ENCODE assay signal across 13 mouse cellular contexts in genomic region chr12:111851235-111851634, GRCm38 (mm10). TPM values are rescaled to one million over a fixed set of nuclear protein-coding genes. Genes with fewer than 3 reads are reported as not detected.
A peak's percentile ranks its signal among the peaks of the same experiment; 100 is the strongest.
DNase-seq lines count a peak whose midpoint lies in the region; ATAC-seq and TF ChIP-seq lines count a peak whose summit lies in the region.
"Had no signal": no experiment of that assay in that cellular context is flagged by ENCODE, and none has a peak within 500 bp of the region (broad histone marks: within the 10 kb centered on the region; RNA-seq: fewer than 3 reads in every experiment).

No protein-coding gene starts in this region.

- no peak overlapping the region for H3K27ac ChIP-seq in lung, embryonic 14.5 days (ENCODE audit: low read depth)
- no peak overlapping the region for H3K27ac ChIP-seq in MEL (ENCODE audit: control insufficient read depth, low read depth, low read length)
- H3K27ac ChIP-seq in forebrain, embryonic 10.5 days: no peak overlapping the region
- H3K27ac ChIP-seq: limb, embryonic 10.5 days; neural tube, embryonic 12.5 days had no signal

- WGBS in lung, embryonic 14.5 days: 58% methylated on average over 2 of the region's 2 CpGs
- 58% methylated on average over 2 of the region's 2 CpGs for WGBS in lung, adult 2 months
- 66% methylated on average over 2 of the region's 2 CpGs for WGBS in forebrain, embryonic 10.5 days

- no peak overlapping the region for H3K9ac ChIP-seq in lung, embryonic 14.5 days
- no peak overlapping the region for H3K9ac ChIP-seq in MEL (ENCODE audit: control insufficient read depth, low read depth, low read length, poor library complexity, severe bottlenecking)
- H3K9ac ChIP-seq: neural tube, embryonic 12.5 days had no signal

- no peak for ATAC-seq in lung, embryonic 14.5 days (ENCODE audit: insufficient read depth)

- H3K36me3 ChIP-seq in lung, embryonic 14.5 days (ENCODE audit: insufficient read depth): no peaks in the 10 kb centered on the region
- H3K36me3 ChIP-seq in MEL (ENCODE audit: control insufficient read depth in 1 of 2, insufficient read depth in 2 of 2, low read length in 2 of 2): no peaks in the 10 kb centered on the region
- H3K36me3 ChIP-seq in forebrain, embryonic 10.5 days (replicated peaks): no peaks in the 10 kb centered on the region
- H3K36me3 ChIP-seq: limb, embryonic 10.5 days; neural tube, embryonic 12.5 days had no signal

- H3K27me3 ChIP-seq in lung, embryonic 14.5 days (ENCODE audit: insufficient read depth, low read length): no peaks in the 10 kb centered on the region
- no peaks in the 10 kb centered on the region for H3K27me3 ChIP-seq in MEL (ENCODE audit: control insufficient read depth in 1 of 2, insufficient read depth in 2 of 2, low read length in 2 of 2)
- H3K27me3 ChIP-seq in forebrain, embryonic 10.5 days (ENCODE audit: poor library complexity, severe bottlenecking): no peaks in the 10 kb centered on the region
- H3K27me3 ChIP-seq: neural tube, embryonic 12.5 days had no signal

- no peak overlapping the region for H3K4me2 ChIP-seq in lung, embryonic 14.5 days
- H3K4me2 ChIP-seq: neural tube, embryonic 12.5 days had no signal

- no peak for TF ChIP-seq POLR2A in lung, adult 2 months (IDR thresholded peaks at IDR 0.05; ENCODE audit: borderline replicate concordance, extremely low read depth, low read depth, low read length)
- no peak for TF ChIP-seq POLR2A in MEL (IDR thresholded peaks at IDR 0.05; ENCODE audit: control insufficient read depth in 1 of 2, insufficient read depth in 1 of 2, low read depth in 1 of 2, low read length in 2 of 2, poor library complexity in 1 of 2)

- TF ChIP-seq RAD21 in MEL (IDR thresholded peaks at IDR 0.05; ENCODE audit: low read depth, low read length): peak; percentile 64

- no peaks in the 10 kb centered on the region for H3K79me2 ChIP-seq in MEL (ENCODE audit: control insufficient read depth, insufficient read depth, low read length, poor library complexity)

- peak; percentile 37 for TF ChIP-seq CTCF in lung, embryonic 14.5 days (IDR thresholded peaks at IDR 0.05; ENCODE audit: low read depth)
- TF ChIP-seq CTCF in lung, adult 2 months (IDR thresholded peaks at IDR 0.05; ENCODE audit: insufficient read depth, low read length): no peak
- peak; percentile 49 to 71 (median 64) for TF ChIP-seq CTCF in MEL (IDR thresholded peaks at IDR 0.05 in 2 of 3, conservative IDR thresholded peaks at IDR 0.05 in 1 of 3; ENCODE audit: control insufficient read depth in 1 of 3, insufficient read depth in 1 of 3, low read depth in 2 of 3, low read length in 3 of 3, poor library complexity in 1 of 3, severe bottlenecking in 1 of 3)

- TF ChIP-seq EP300 in MEL (IDR thresholded peaks at IDR 0.05; ENCODE audit: low read depth in 1 of 2, low read length in 2 of 2): no peak

- H3K4me3 ChIP-seq in lung, embryonic 14.5 days (ENCODE audit: low read depth, low read length): no peak overlapping the region
- H3K4me3 ChIP-seq in lung, adult 2 months (replicated peaks; ENCODE audit: extremely low read depth, low read depth, low read length): no peak overlapping the region
- H3K4me3 ChIP-seq in MEL (ENCODE audit: control insufficient read depth in 1 of 2, insufficient read depth in 1 of 2, low read depth in 2 of 2, low read length in 2 of 2): no peak overlapping the region
- H3K4me3 ChIP-seq in forebrain, embryonic 10.5 days: no peak overlapping the region
- H3K4me3 ChIP-seq: limb, embryonic 10.5 days; neural tube, embryonic 12.5 days had no signal

- H3K4me1 ChIP-seq in lung, embryonic 14.5 days (ENCODE audit: insufficient read depth): no peaks in the 10 kb centered on the region
- peaks cover 8% of the 10 kb centered on the region for H3K4me1 ChIP-seq in lung, adult 2 months (ENCODE audit: control insufficient read depth, insufficient read depth, low read length)
- peaks cover 2 to 7% of the 10 kb centered on the region in 2 experiments for H3K4me1 ChIP-seq in MEL (ENCODE audit: control insufficient read depth in 1 of 2, insufficient read depth in 2 of 2, low read length in 2 of 2)
- no peaks in the 10 kb centered on the region for H3K4me1 ChIP-seq in forebrain, embryonic 10.5 days
- H3K4me1 ChIP-seq: neural tube, embryonic 12.5 days had no signal

- no peaks in the 10 kb centered on the region for H3K9me3 ChIP-seq in lung, embryonic 14.5 days (ENCODE audit: low read depth, low read length)
- no peaks in the 10 kb centered on the region for H3K9me3 ChIP-seq in MEL (replicated peaks; ENCODE audit: insufficient read depth, low read length)
- no peaks in the 10 kb centered on the region for H3K9me3 ChIP-seq in forebrain, embryonic 10.5 days
- H3K9me3 ChIP-seq: limb, embryonic 10.5 days; neural tube, embryonic 12.5 days had no signal

- DNase-seq in cerebellum, postnatal 10 days: peak; percentile 24 to 42
- no peak for DNase-seq in cerebellum, adult 11-12 months
- DNase-seq in lung, embryonic 14.5 days: peak; percentile 14
- DNase-seq in lung, adult 2 months: no peak
- peak; percentile 72 for DNase-seq in MEL (ENCODE audit: low read depth, low spot score)
- peak; percentile 36 for DNase-seq in naive thymus-derived CD4-positive, alpha-beta T cell, adult 2 months (ENCODE audit: low read depth)
- DNase-seq in gastrocnemius, adult 18-20 months (ENCODE audit: low spot score): no peak
- DNase-seq in forebrain, embryonic 10.5 days (ENCODE audit: extremely low spot score, low spot score): no peak
- DNase-seq: adrenal gland, postnatal 14 days; cerebellum, adult 9-11 months; heart, postnatal 4 days had no signal

TF ChIP-seq in MEL, 35 proteins besides CTCF, POLR2A, EP300 and RAD21:
- no peak for TF ChIP-seq GABPA (IDR thresholded peaks at IDR 0.05; ENCODE audit: low read depth, low read length)
- no peak for TF ChIP-seq ETS1 (IDR thresholded peaks at IDR 0.05; ENCODE audit: low read depth, low read length)
- no peak for TF ChIP-seq ZKSCAN1 (IDR thresholded peaks at IDR 0.05; ENCODE audit: low read depth, low read length)
- TF ChIP-seq ZC3H11A (IDR thresholded peaks at IDR 0.05; ENCODE audit: low read depth, low read length): peak; percentile 64
- 0 out of 2 replicates have a peak, but pooled peaks have one; percentile 60 for TF ChIP-seq MYC (IDR thresholded peaks at IDR 0.05; ENCODE audit: low read depth, low read length)
- peak; percentile 83 for TF ChIP-seq SMC3 (IDR thresholded peaks at IDR 0.05; ENCODE audit: low read depth, low read length)

RNA-seq across cellular contexts. Expression of gene Zfyve21, which starts 37.3 kb away (rescaled TPM):
- polyA plus RNA-seq in lung, embryonic 14.5 days (2014; fragmentation: Nextera tagmentation; extraction: Ambion mirVana): 111 and 112 TPM in 2 replicates
- 79.8 and 83.4 TPM in 2 replicates for polyA plus RNA-seq in lung, adult 2 months (2012; rRNA removed)
- 7.2 and 8.1 TPM in 2 replicates for total RNA-seq in MEL (2012; rRNA removed)
- polyA plus RNA-seq in MEL (2012; ENCODE audit: insufficient read depth in 1 of 2, insufficient read length in 2 of 2, low read depth in 1 of 2, low replicate concordance in 2 of 2, missing spikeins in 1 of 2): 1 to 10 TPM in 1 of 2 experiments, not detected in 1; 9.1 TPM
- total RNA-seq in gastrocnemius, adult 18-20 months (2021): 10 to 100 TPM; 13.6 to 15.8 TPM
- 68.2 and 69.3 TPM in 2 replicates for polyA plus RNA-seq in forebrain, embryonic 10.5 days (2016; fragmentation: Nextera tagmentation; extraction: Ambion mirVana)

RNA-seq across cellular contexts. Expression of gene Xrcc3, which starts 37.6 kb away (rescaled TPM):
- 15.7 and 16.9 TPM in 2 replicates for polyA plus RNA-seq in lung, embryonic 14.5 days (2014; fragmentation: Nextera tagmentation; extraction: Ambion mirVana)
- 3.2 and 3.6 TPM in 2 replicates for polyA plus RNA-seq in lung, adult 2 months (2012; rRNA removed)
- 9.0 and 10.0 TPM in 2 replicates for total RNA-seq in MEL (2012; rRNA removed)
- 10 to 100 TPM in 1 of 2 experiments, not detected in 1; 18.8 TPM for polyA plus RNA-seq in MEL (2012; ENCODE audit: insufficient read depth in 1 of 2, insufficient read length in 2 of 2, low read depth in 1 of 2, low replicate concordance in 2 of 2, missing spikeins in 1 of 2)
- total RNA-seq in gastrocnemius, adult 18-20 months (2021): under 1 TPM; 0.31 to 0.32 TPM
- 16.7 and 21.5 TPM in 2 replicates for polyA plus RNA-seq in forebrain, embryonic 10.5 days (2016; fragmentation: Nextera tagmentation; extraction: Ambion mirVana)

RNA-seq across cellular contexts. Expression of gene Ppp1r13b, which starts 56.7 kb away (rescaled TPM):
- 28.9 and 29.0 TPM in 2 replicates for polyA plus RNA-seq in lung, embryonic 14.5 days (2014; fragmentation: Nextera tagmentation; extraction: Ambion mirVana)
- 32.0 and 34.1 TPM in 2 replicates for polyA plus RNA-seq in lung, adult 2 months (2012; rRNA removed)
- total RNA-seq in MEL (2012; rRNA removed): 1.5 and 2.0 TPM in 2 replicates
- polyA plus RNA-seq in MEL (2012; ENCODE audit: insufficient read depth in 1 of 2, insufficient read length in 2 of 2, low read depth in 1 of 2, low replicate concordance in 2 of 2, missing spikeins in 1 of 2): 1 to 10 TPM in 1 of 2 experiments, not detected in 1; 8.7 TPM
- 1 to 10 TPM; 7.3 to 9.1 TPM for total RNA-seq in gastrocnemius, adult 18-20 months (2021)
- 2.9 and 3.1 TPM in 2 replicates for polyA plus RNA-seq in forebrain, embryonic 10.5 days (2016; fragmentation: Nextera tagmentation; extraction: Ambion mirVana)

Comparison
In these comparisons a context has a peak if more than half of its experiments do, and no peak if none do; other contexts are left out.
1. DNase-seq: peak in cerebellum, postnatal 10 days (2 of 2), lung, embryonic 14.5 days (single experiment), MEL (single experiment) and naive thymus-derived CD4-positive, alpha-beta T cell, adult 2 months (single experiment); none in cerebellum, adult 11-12 months (single experiment), lung, adult 2 months (single experiment), gastrocnemius, adult 18-20 months (single experiment) and forebrain, embryonic 10.5 days (single experiment).